Mouse (Mus musculus) monocyte, adult 59 days (primary cell): ENCODE measurements around the gene Tnfrsf18. TPM values are rescaled to one million over a fixed set of nuclear protein-coding genes. Genes with fewer than 3 reads are reported as not detected.

Experiments
- total RNA-seq, 2 experiments: library from RNA; stranded (reverse); gene quantifications; one replicate each; pipeline ENCODE4 v1.2.4; 2023

The Tnfrsf18 gene
- 1 to 10 TPM; 2.7 to 3.6 TPM for total RNA-seq

GRCm38 (mm10) chr4:156026013-156026412 is at the start of gene Tnfrsf18:
Gene Tnfrsf18, plus strand, starts transcription at chr4:156026164.

GRCm38 (mm10) chr4:155992241-155992905 is 33.6 kb upstream of the Tnfrsf18 start, which contains the start of the genes B3galt6 and Sdf4:
Gene B3galt6, minus strand, starts transcription at chr4:155992649.
Gene Sdf4, plus strand, starts transcription at chr4:155992872.

GRCm38 (mm10) chr4:156013637-156014036 is 12.3 kb upstream of the Tnfrsf18 start, which contains the start of gene Tnfrsf4:
Gene Tnfrsf4, plus strand, starts transcription at chr4:156013843.

GRCm38 (mm10) chr4:156059261-156059660 is 33.3 kb downstream of the Tnfrsf18 start, which contains the start of gene Ttll10:
Gene Ttll10, minus strand, starts transcription at chr4:156059414.

Other genes starting within 250 kb of the Tnfrsf18 start
- gene Tmem88b, start 240.3 kb upstream of the Tnfrsf18 start, total RNA-seq, result not detected
- not detected for gene Ankrd65, start 235.7 kb upstream of the Tnfrsf18 start, total RNA-seq
- gene Mrpl20, start 223.3 kb upstream of the Tnfrsf18 start, total RNA-seq, result 10 to 100 TPM; 51.0 to 54.8 TPM
- gene Ccnl2, start 213.7 kb upstream of the Tnfrsf18 start, total RNA-seq, result 100 to 1,000 TPM; 158 to 164 TPM
- 10 to 100 TPM; 58.6 to 66.6 TPM for gene Aurkaip1, start 194.9 kb upstream of the Tnfrsf18 start, total RNA-seq
- gene Mxra8, start 186.5 kb upstream of the Tnfrsf18 start, total RNA-seq, result 1 to 10 TPM in 1 of 2 experiments, under 1 TPM in 1; 0.50 to 1.3 TPM
- gene Dvl1, start 178.8 kb upstream of the Tnfrsf18 start, total RNA-seq, result 10 to 100 TPM; 41.4 to 45.3 TPM
- gene Tas1r3, start 162.8 kb upstream of the Tnfrsf18 start, total RNA-seq, result under 1 TPM; 0.58 to 0.84 TPM
- gene Cptp, start 156.7 kb upstream of the Tnfrsf18 start, total RNA-seq, result 10 to 100 TPM in 1 of 2 experiments, 1 to 10 TPM in 1; 7.6 to 15.4 TPM
- 10 to 100 TPM; 32.4 to 38.0 TPM for gene Ints11, start 156.6 kb upstream of the Tnfrsf18 start, total RNA-seq
- gene Pusl1, start 134.4 kb upstream of the Tnfrsf18 start, total RNA-seq, result 10 to 100 TPM; 23.1 to 25.2 TPM
- 10 to 100 TPM; 57.8 to 64.3 TPM for gene Acap3, start 134.3 kb upstream of the Tnfrsf18 start, total RNA-seq
- 100 to 1,000 TPM; 105 to 114 TPM for gene Ube2j2, start 82.3 kb upstream of the Tnfrsf18 start, total RNA-seq
- 1 to 10 TPM; 2.9 to 9.5 TPM for gene C1qtnf12, start 63.8 kb upstream of the Tnfrsf18 start, total RNA-seq
- gene B3galt6, start 33.5 kb upstream of the Tnfrsf18 start, total RNA-seq, result 1 to 10 TPM; 1.7 to 2.4 TPM
- gene Sdf4, start 33.3 kb upstream of the Tnfrsf18 start, total RNA-seq, result 100 to 1,000 TPM; 142 to 157 TPM
- 1 to 10 TPM; 1.5 to 2.2 TPM for gene Tnfrsf4, start 12.3 kb upstream of the Tnfrsf18 start, total RNA-seq
- gene Ttll10, start 33.2 kb downstream of the Tnfrsf18 start, total RNA-seq, result not detected
- 10 to 100 TPM; 14.0 to 16.8 TPM for gene 9430015G10Rik, start 83.8 kb downstream of the Tnfrsf18 start, total RNA-seq
- under 1 TPM; 0.33 to 0.55 TPM for gene Rnf223, start 104.3 kb downstream of the Tnfrsf18 start, total RNA-seq
- gene Agrn, start 171.3 kb downstream of the Tnfrsf18 start, total RNA-seq, result 10 to 100 TPM; 15.8 TPM
- 10 to 100 TPM; 13.2 to 17.7 TPM for gene Isg15, start 174.7 kb downstream of the Tnfrsf18 start, total RNA-seq
- 10 to 100 TPM; 13.4 to 17.9 TPM for gene AW011738, start 177.1 kb downstream of the Tnfrsf18 start, total RNA-seq
- gene Perm1, start 189.7 kb downstream of the Tnfrsf18 start, total RNA-seq, result under 1 TPM; 0.18 to 0.47 TPM
- 10 to 100 TPM; 24.3 to 25.0 TPM for gene Plekhn1, start 208.7 kb downstream of the Tnfrsf18 start, total RNA-seq
- gene Noc2l, start 209.8 kb downstream of the Tnfrsf18 start, total RNA-seq, result 10 to 100 TPM; 58.4 to 59.9 TPM
- gene Samd11, start 229.5 kb downstream of the Tnfrsf18 start, total RNA-seq, result 1 to 10 TPM; 1.5 to 1.6 TPM